Mouse (Mus musculus): ENCODE measurements around the gene Srcin1. TPM values are rescaled to one million over a fixed set of nuclear protein-coding genes. Genes with fewer than 3 reads are reported as not detected.

The Srcin1 gene
- 0.05 TPM for polyA plus RNA-seq (2014; fragmentation: Illumina TruSeq; extraction: RNeasy Lipid Tissue Mini Kit (QIAGEN cat#74804); ENCODE audit: low read depth, low replicate concordance)

DNA sequence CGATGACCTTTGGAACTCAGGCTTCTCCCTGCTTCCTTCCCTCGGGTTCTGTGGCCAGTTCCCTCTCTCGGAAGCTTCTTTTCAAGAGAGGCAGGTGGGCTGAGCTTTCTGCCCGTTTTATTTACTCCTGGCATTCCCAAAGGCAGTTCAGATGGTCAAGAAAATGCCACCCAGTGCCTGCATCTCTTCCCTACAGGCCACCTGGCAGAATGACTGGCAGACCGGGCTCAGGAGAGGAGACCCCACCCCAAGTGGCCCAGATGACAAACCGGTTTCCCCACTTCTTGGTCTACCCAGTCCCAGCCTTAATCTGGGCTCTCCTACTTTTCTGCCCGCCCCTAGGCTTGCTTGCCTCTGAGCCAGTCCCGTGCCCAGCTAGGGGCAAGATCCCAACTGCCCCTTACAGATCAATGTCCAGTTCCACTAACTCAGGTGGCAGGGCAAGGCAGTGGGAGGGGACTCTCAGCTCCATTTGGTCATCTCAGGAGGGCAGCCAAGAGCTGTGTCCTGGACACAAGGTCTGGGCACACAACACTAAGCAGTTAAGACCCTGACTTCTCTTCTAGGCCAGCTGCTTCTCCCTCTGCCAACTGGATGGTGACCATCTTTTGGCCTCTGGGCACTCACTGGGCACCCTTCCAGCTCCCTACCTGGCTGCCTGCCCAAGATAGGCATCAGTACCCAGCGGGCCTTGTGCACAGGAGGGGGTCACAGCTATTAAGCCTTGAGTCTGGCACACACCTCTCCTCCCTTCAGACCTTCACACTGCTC is at the start of gene Srcin1:
Gene Srcin1, minus strand, starts transcription at position 51 of the 771 bp plus-strand sequence.

DNA sequence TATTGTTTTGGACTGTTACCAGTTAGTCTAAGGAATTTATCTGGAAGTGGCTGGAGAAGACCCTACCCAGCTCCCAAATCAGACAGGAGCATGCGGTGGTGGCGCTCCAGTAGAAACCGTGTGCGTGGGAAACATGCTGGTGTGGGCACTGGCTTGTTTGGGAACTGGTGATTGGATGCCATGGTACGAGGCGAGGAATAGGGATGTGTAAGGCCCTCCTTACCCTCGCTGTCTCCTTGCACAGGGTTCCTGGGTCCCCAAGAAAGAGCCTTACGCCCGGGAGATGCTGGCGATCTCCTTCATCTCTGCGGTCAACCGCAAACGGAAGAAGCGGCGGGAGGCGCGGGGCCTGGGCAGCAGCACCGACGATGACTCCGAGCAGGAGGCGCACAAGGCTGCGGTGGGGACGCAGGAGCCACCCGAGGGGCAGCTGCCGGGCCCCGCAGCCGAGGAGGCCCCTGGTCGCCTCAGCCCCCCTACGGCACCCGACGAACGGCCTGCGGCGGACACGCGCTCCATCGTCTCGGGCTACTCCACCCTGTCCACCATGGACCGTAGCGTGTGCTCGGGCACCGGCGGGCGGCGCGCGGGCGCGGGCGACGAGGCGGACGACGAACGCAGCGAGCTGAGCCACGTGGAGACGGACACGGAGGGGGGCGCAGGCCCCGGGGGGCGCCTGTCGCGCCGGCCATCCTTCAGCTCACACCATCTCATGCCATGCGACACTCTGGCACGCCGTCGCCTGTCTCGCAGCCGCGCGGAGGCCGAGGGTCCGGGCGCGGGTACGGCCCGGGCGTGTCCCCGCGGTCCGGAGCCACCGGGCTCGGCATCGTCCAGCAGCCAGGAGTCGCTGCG is 75.9 kb downstream of the Srcin1 start, which contains the start of gene 4933428G20Rik:
Gene 4933428G20Rik, minus strand, starts transcription at position 476 of the 855 bp plus-strand sequence.

Other genes with a start within 250 kb of the Srcin1 start
- gene Gpr179, start 224.1 kb downstream of the Srcin1 start, polyA plus RNA-seq (2014; fragmentation: Illumina TruSeq; extraction: RNeasy Lipid Tissue Mini Kit (QIAGEN cat#74804); ENCODE audit: low read depth, low replicate concordance): not detected
- gene Socs7, start 213.6 kb downstream of the Srcin1 start, polyA plus RNA-seq (2014; fragmentation: Illumina TruSeq; extraction: RNeasy Lipid Tissue Mini Kit (QIAGEN cat#74804); ENCODE audit: low read depth, low replicate concordance): 3.8 TPM
- 2.9 TPM for gene Arhgap23, start 160.7 kb downstream of the Srcin1 start, polyA plus RNA-seq (2014; fragmentation: Illumina TruSeq; extraction: RNeasy Lipid Tissue Mini Kit (QIAGEN cat#74804); ENCODE audit: low read depth, low replicate concordance)
- gene 4933428G20Rik, start 75.8 kb downstream of the Srcin1 start, polyA plus RNA-seq (2014; fragmentation: Illumina TruSeq; extraction: RNeasy Lipid Tissue Mini Kit (QIAGEN cat#74804); ENCODE audit: low read depth, low replicate concordance): not detected
- not detected for gene Epop, start 53.5 kb upstream of the Srcin1 start, polyA plus RNA-seq (2014; fragmentation: Illumina TruSeq; extraction: RNeasy Lipid Tissue Mini Kit (QIAGEN cat#74804); ENCODE audit: low read depth, low replicate concordance)
- gene Mllt6, start 87.2 kb upstream of the Srcin1 start, polyA plus RNA-seq (2014; fragmentation: Illumina TruSeq; extraction: RNeasy Lipid Tissue Mini Kit (QIAGEN cat#74804); ENCODE audit: low read depth, low replicate concordance): 2.0 TPM
- gene Cisd3, start 109.6 kb upstream of the Srcin1 start, polyA plus RNA-seq (2014; fragmentation: Illumina TruSeq; extraction: RNeasy Lipid Tissue Mini Kit (QIAGEN cat#74804); ENCODE audit: low read depth, low replicate concordance): 14.6 TPM
- 0.98 TPM for gene Pcgf2, start 124.3 kb upstream of the Srcin1 start, polyA plus RNA-seq (2014; fragmentation: Illumina TruSeq; extraction: RNeasy Lipid Tissue Mini Kit (QIAGEN cat#74804); ENCODE audit: low read depth, low replicate concordance)
- gene Psmb3, start 127.2 kb upstream of the Srcin1 start, polyA plus RNA-seq (2014; fragmentation: Illumina TruSeq; extraction: RNeasy Lipid Tissue Mini Kit (QIAGEN cat#74804); ENCODE audit: low read depth, low replicate concordance): 20.8 TPM
- 7.0 TPM for gene Pip4k2b, start 168.5 kb upstream of the Srcin1 start, polyA plus RNA-seq (2014; fragmentation: Illumina TruSeq; extraction: RNeasy Lipid Tissue Mini Kit (QIAGEN cat#74804); ENCODE audit: low read depth, low replicate concordance)
- 8.0 TPM for gene Cwc25, start 190.4 kb upstream of the Srcin1 start, polyA plus RNA-seq (2014; fragmentation: Illumina TruSeq; extraction: RNeasy Lipid Tissue Mini Kit (QIAGEN cat#74804); ENCODE audit: low read depth, low replicate concordance)
- not detected for gene 1700001P01Rik, start 199.7 kb upstream of the Srcin1 start, polyA plus RNA-seq (2014; fragmentation: Illumina TruSeq; extraction: RNeasy Lipid Tissue Mini Kit (QIAGEN cat#74804); ENCODE audit: low read depth, low replicate concordance)
- gene Rpl23, start 206.3 kb upstream of the Srcin1 start, polyA plus RNA-seq (2014; fragmentation: Illumina TruSeq; extraction: RNeasy Lipid Tissue Mini Kit (QIAGEN cat#74804); ENCODE audit: low read depth, low replicate concordance): 672 TPM
- gene Lasp1, start 222.8 kb upstream of the Srcin1 start, polyA plus RNA-seq (2014; fragmentation: Illumina TruSeq; extraction: RNeasy Lipid Tissue Mini Kit (QIAGEN cat#74804); ENCODE audit: low read depth, low replicate concordance): 30.9 TPM

Measured in liver, adult 10 weeks (tissue).